Mouse (Mus musculus): ENCODE data around the gene Man1c1. TPM values are rescaled to one million over a fixed set of nuclear protein-coding genes. Genes with fewer than 3 reads are reported as not detected.

Man1c1 gene
- polyA plus RNA-seq, 1 experiment from 2014 or later = 2.6 TPM

- no peak for DNase-seq (ENCODE audit: low spot score)
- peaks cover 97% of the 10 kb centered on the region for H3K36me3 ChIP-seq (replicated peaks)
- H3K9me3 ChIP-seq = no peaks in the 10 kb centered on the region
- WGBS = 88% methylated on average over 9 of the region's 9 CpGs
- peaks cover 9% of the 10 kb centered on the region for H3K4me1 ChIP-seq
- no peak overlapping the region for H3K27ac ChIP-seq (replicated peaks)
- H3K4me3 ChIP-seq = no peak overlapping the region
- H3K27me3 ChIP-seq (replicated peaks; ENCODE audit: low read depth, poor library complexity, severe bottlenecking) = no peaks in the 10 kb centered on the region
These were observed 161.4 kb downstream of the Man1c1 start for GRCm38 (mm10) chr4:134542726-134543125.

GRCm38 (mm10) chr4:134538997-134539580, 165.0 kb downstream of the Man1c1 start:
- Histone ChIP-seq H3K4me1 (peaks cover 16% of the 10 kb centered on the region), H3K4me3 (no peak overlapping the region), H3K27me3 (replicated peaks; ENCODE audit: low read depth, poor library complexity, severe bottlenecking) (no peaks in the 10 kb centered on the region), H3K9me3 (no peaks in the 10 kb centered on the region), H3K36me3 (replicated peaks) (peaks cover 60% of the 10 kb centered on the region), H3K27ac (replicated peaks) (no peak overlapping the region)
- no peak for DNase-seq (ENCODE audit: low spot score)
- WGBS = 88% methylated on average over 10 of the region's 10 CpGs

GRCm38 (mm10) chr4:134535787-134536151, 168.3 kb downstream of the Man1c1 start:
- Histone ChIP-seq H3K4me3 (peak overlapping the region; percentile 94), H3K27ac (replicated peaks) (peak overlapping the region; percentile 87), H3K9me3 (no peaks in the 10 kb centered on the region), H3K27me3 (replicated peaks; ENCODE audit: low read depth, poor library complexity, severe bottlenecking) (no peaks in the 10 kb centered on the region), H3K4me1 (peaks cover 25% of the 10 kb centered on the region), H3K36me3 (replicated peaks) (peaks cover 37% of the 10 kb centered on the region)
- no peak for DNase-seq (ENCODE audit: low spot score)
- 19% methylated on average over 8 of the region's 8 CpGs for WGBS

DNA sequence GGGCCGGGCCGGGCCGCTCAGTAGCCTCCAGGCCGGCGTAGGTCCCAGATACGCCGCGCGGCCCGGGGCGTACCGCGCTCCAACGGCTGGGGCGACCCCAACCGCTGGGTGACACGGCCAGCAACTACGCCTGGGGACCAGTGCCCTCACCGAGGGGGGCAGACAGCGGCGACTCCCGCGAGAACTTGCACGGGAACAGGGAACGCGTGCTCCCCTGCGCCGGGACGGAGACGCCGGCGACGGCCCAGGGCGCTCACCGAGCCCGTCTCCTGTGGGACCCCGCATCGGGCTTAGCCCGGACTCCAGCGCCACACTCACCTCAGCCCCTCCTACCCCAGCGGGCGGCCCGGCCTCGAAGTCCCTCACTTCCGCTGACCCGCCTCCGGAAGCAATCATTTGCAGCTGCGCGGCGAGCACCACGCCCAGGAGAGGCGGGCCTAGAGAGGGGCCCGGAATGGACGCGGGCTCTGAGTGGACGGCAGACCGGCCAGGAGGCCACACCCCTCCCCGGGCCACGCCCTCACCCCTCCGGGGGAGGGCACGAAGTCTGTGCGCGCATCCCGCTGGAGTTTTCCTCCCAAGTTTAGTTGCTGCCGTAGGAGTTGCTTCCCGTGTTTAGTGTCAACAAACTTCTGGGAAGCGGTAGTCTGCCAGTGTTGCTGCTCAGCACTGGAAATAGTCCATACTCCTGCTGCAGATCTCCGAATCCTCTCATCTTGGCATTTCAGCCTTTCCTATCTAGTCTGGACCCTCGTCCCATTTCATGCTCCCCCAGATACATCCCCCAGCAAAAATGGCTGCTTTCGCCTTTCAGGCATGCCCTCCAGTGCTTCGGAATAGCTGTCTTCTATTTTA, 168.9 kb downstream of the Man1c1 start, which contains the start of gene Mtfr1l:
Gene Mtfr1l (minus strand): TSS at position 456 of the 855 bp plus-strand sequence.
- H3K27ac ChIP-seq (replicated peaks) = peak within 1 kb of the TSS; percentile 87
- WGBS = under 1% methylated on average over 71 of the region's 71 CpGs

GRCm38 (mm10) chr4:134534124-134534886, 169.8 kb downstream of the Man1c1 start:
- Histone ChIP-seq H3K4me1 (peaks cover 25% of the 10 kb centered on the region), H3K27me3 (replicated peaks; ENCODE audit: low read depth, poor library complexity, severe bottlenecking) (no peaks in the 10 kb centered on the region), H3K4me3 (peak overlapping the region; percentile 94), H3K27ac (replicated peaks) (peak overlapping the region; percentile 87), H3K36me3 (replicated peaks) (peaks cover 37% of the 10 kb centered on the region), H3K9me3 (no peaks in the 10 kb centered on the region)
- peak; percentile 78 for DNase-seq (ENCODE audit: low spot score)
- 1% methylated on average over 57 of the region's 57 CpGs for WGBS

More for the DNA sequence above, 168.9 kb downstream of the Man1c1 start, which contains the start of gene Mtfr1l:
- Histone ChIP-seq H3K4me1 (peaks cover 25% of the 10 kb centered on the region), H3K27me3 (replicated peaks; ENCODE audit: low read depth, poor library complexity, severe bottlenecking) (no peaks in the 10 kb centered on the region), H3K4me3 (peak within 1 kb of the TSS; percentile 94), H3K36me3 (replicated peaks) (peaks cover 37% of the 10 kb centered on the region), H3K9me3 (no peaks in the 10 kb centered on the region)
- peak; percentile 99 for DNase-seq (ENCODE audit: low spot score)

- Histone ChIP-seq H3K27ac (replicated peaks) (no peak overlapping the region), H3K27me3 (replicated peaks; ENCODE audit: low read depth, poor library complexity, severe bottlenecking) (no peaks in the 10 kb centered on the region), H3K4me1 (peaks cover 25% of the 10 kb centered on the region), H3K36me3 (replicated peaks) (peaks cover 37% of the 10 kb centered on the region), H3K9me3 (no peaks in the 10 kb centered on the region), H3K4me3 (peak overlapping the region; percentile 94)
- WGBS = 89% methylated on average over 4 of the region's 4 CpGs
- DNase-seq (ENCODE audit: low spot score) = no peak
These were observed 170.7 kb downstream of the Man1c1 start for GRCm38 (mm10) chr4:134533421-134533820.

DNA sequence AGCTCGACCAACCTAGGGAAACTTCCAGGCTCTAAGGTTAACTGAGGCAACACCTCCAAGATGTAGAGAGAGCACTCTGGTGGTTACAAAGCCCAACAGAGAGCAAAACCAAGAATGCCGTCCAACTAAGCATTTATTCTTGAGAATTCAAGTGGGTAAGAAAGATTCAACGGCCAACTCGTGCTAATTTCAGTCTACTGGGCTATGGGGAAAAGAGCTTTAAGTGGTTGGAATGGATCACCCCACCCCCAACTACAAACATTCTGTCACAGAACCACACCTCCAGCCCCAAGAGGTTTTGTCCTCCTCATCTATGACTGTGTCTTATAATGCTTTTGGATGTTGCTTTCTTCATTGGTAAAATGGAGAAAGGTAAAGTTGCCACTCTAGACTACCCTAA, 171.2 kb downstream of the Man1c1 start:
- Histone ChIP-seq H3K4me1 (peaks cover 25% of the 10 kb centered on the region), H3K4me3 (no peak overlapping the region), H3K9me3 (no peaks in the 10 kb centered on the region), H3K27ac (replicated peaks) (no peak overlapping the region), H3K27me3 (replicated peaks; ENCODE audit: low read depth, poor library complexity, severe bottlenecking) (no peaks in the 10 kb centered on the region), H3K36me3 (replicated peaks) (peaks cover 38% of the 10 kb centered on the region)
- no peak for DNase-seq (ENCODE audit: low spot score)
- WGBS = 83% methylated on average over 4 of the region's 4 CpGs

- Histone ChIP-seq H3K27me3 (replicated peaks; ENCODE audit: low read depth, poor library complexity, severe bottlenecking) (no peaks in the 10 kb centered on the region), H3K4me3 (no peak overlapping the region), H3K9me3 (no peaks in the 10 kb centered on the region), H3K27ac (replicated peaks) (no peak overlapping the region), H3K36me3 (replicated peaks) (peaks cover 99% of the 10 kb centered on the region), H3K4me1 (no peaks in the 10 kb centered on the region; the same call in 1 of the 2 replicates)
- no peak for DNase-seq (ENCODE audit: low spot score)
- WGBS = 84% methylated on average over 5 of the region's 5 CpGs
These were observed 177.9 kb downstream of the Man1c1 start for GRCm38 (mm10) chr4:134526220-134526619.

DNA sequence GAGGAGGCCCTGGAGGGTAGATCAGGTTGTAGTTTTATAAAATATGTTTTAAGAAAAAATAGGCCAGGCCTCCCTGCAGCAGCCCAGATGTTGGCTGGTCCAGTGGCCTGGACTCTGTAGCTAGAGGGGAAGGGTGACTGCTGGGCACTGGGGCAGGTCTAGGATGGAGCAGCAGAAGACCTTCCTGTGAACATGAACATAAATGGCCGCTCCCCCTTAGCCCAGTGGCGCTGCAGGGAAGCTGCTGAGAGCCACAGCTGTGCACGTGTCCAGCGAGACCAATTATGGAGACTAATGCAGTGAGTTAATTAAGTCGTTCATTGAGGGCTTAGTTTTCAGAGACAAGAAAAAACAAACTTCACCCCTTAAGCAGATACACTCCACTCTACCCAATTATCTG, 178.3 kb downstream of the Man1c1 start:
- H3K4me3 ChIP-seq = no peak overlapping the region
- no peaks in the 10 kb centered on the region for H3K9me3 ChIP-seq
- no peaks in the 10 kb centered on the region for H3K27me3 ChIP-seq (replicated peaks; ENCODE audit: low read depth, poor library complexity, severe bottlenecking)
- no peaks in the 10 kb centered on the region; the same call in 1 of the 2 replicates for H3K4me1 ChIP-seq
- no peak overlapping the region for H3K27ac ChIP-seq (replicated peaks)
- H3K36me3 ChIP-seq (replicated peaks) = peaks cover 99% of the 10 kb centered on the region
- no peak for DNase-seq (ENCODE audit: low spot score)
- WGBS = 68% methylated on average over 5 of the region's 5 CpGs

GRCm38 (mm10) chr4:134523447-134523846, 180.6 kb downstream of the Man1c1 start:
- H3K27ac ChIP-seq (replicated peaks) = no peak overlapping the region
- WGBS = 86% methylated on average over 4 of the region's 4 CpGs
- H3K9me3 ChIP-seq = no peaks in the 10 kb centered on the region
- peaks cover 92% of the 10 kb centered on the region for H3K36me3 ChIP-seq (replicated peaks)
- no peak for DNase-seq (ENCODE audit: low spot score)
- no peak overlapping the region for H3K4me3 ChIP-seq
- no peaks in the 10 kb centered on the region for H3K27me3 ChIP-seq (replicated peaks; ENCODE audit: low read depth, poor library complexity, severe bottlenecking)
- no peaks in the 10 kb centered on the region; the same call in 1 of the 2 replicates for H3K4me1 ChIP-seq

- Histone ChIP-seq H3K36me3 (replicated peaks) (peaks cover 73% of the 10 kb centered on the region), H3K9me3 (no peaks in the 10 kb centered on the region), H3K27me3 (replicated peaks; ENCODE audit: low read depth, poor library complexity, severe bottlenecking) (no peaks in the 10 kb centered on the region), H3K4me3 (no peak overlapping the region), H3K4me1 (peaks cover 10% of the 10 kb centered on the region), H3K27ac (replicated peaks) (no peak overlapping the region)
- no peak for DNase-seq (ENCODE audit: low spot score)
These were observed 184.8 kb downstream of the Man1c1 start for GRCm38 (mm10) chr4:134519281-134519680.

GRCm38 (mm10) chr4:134518541-134518940, 185.5 kb downstream of the Man1c1 start:
- Histone ChIP-seq H3K36me3 (replicated peaks) (peaks cover 72% of the 10 kb centered on the region), H3K27me3 (replicated peaks; ENCODE audit: low read depth, poor library complexity, severe bottlenecking) (no peaks in the 10 kb centered on the region), H3K4me1 (peaks cover 17% of the 10 kb centered on the region), H3K27ac (replicated peaks) (no peak overlapping the region), H3K4me3 (no peak overlapping the region), H3K9me3 (no peaks in the 10 kb centered on the region)
- 97% methylated on average over 4 of the region's 4 CpGs for WGBS
- DNase-seq (ENCODE audit: low spot score) = no peak

Data from embryonic facial prominence, embryonic 10.5 days (tissue).